Mouse (Mus musculus) hindbrain, postnatal 0 days (tissue): ENCODE results near the gene Nfib. TPM values are rescaled to one million over a fixed set of nuclear protein-coding genes. Genes with fewer than 3 reads are reported as not detected.
A peak's percentile ranks its signal among the peaks of the same experiment; 100 is the strongest.

Source experiments
- ATAC-seq: fragments of 200-750 bp; cut with Nextera tagmentation; 2 replicates; pipeline ENCODE4 v1.8.0; 2017; ENCODE audit warnings: mild to moderate bottlenecking, moderate TSS enrichment, moderate library complexity
- DNase-seq: peaks from one replicate; pipeline ENCODE4 v3.0.0-alpha.2; 2015; ENCODE audit warnings: low spot score
- H3K27ac ChIP-seq: fragments of 300-500 bp; sonication (generic); 2 replicates; pipeline ENCODE4 v1.5.1; 2014; ENCODE audit warnings: mild to moderate bottlenecking
- H3K27me3 ChIP-seq: fragments of 300-500 bp; sonication (generic); 2 replicates; pipeline ENCODE4 v1.6.1; 2014; ENCODE audit warnings: low read length, mixed read lengths; ENCODE audit not compliant: insufficient read depth
- H3K36me3 ChIP-seq: fragments of 300-500 bp; sonication (generic); 2 replicates; pipeline ENCODE4 v1.6.1; 2014; ENCODE audit warnings: low read length, mixed read lengths; ENCODE audit not compliant: insufficient read depth
- H3K4me1 ChIP-seq: fragments of 300-500 bp; sonication (generic); 2 replicates; pipeline ENCODE4 v1.6.1; 2014; ENCODE audit warnings: antibody characterized with exemption, low read length, mixed read lengths; ENCODE audit not compliant: insufficient read depth
- H3K4me2 ChIP-seq: fragments of 300-500 bp; sonication (generic); 2 replicates; pipeline ENCODE4 v1.6.1; 2014; ENCODE audit warnings: low read depth, mild to moderate bottlenecking, low read length, moderate library complexity, mixed read lengths
- H3K4me3 ChIP-seq: fragments of 300-500 bp; sonication (generic); 2 replicates; pipeline ENCODE4 v1.5.1; 2014; ENCODE audit warnings: low read length
- H3K9ac ChIP-seq: fragments of 300-500 bp; sonication (generic); replicated peaks from 2 replicates; pipeline ENCODE4 v1.6.1; 2014; ENCODE audit warnings: mild to moderate bottlenecking, low read length, moderate library complexity, mixed read lengths
- H3K9me3 ChIP-seq: fragments of 300-500 bp; sonication (generic); 2 replicates; pipeline ENCODE4 v1.6.1; 2016; ENCODE audit warnings: low read length, mixed read lengths
- CTCF ChIP-seq: IDR thresholded peaks from 2 replicates; pipeline ENCODE4 v1.5.1; 2016; ENCODE audit warnings: antibody characterized with exemption, control low read depth, low read depth
- WGBS: fragments of 180-500 bp; shearing (Covaris S2); extraction: QIAGEN DNeasy Blood & Tissue Kit; methylation state at CpG from one replicate; pipeline ENCODE4 v1.1.7; 2014; 5-methylcytosine and 5-hydroxymethylcytosine counted together
- polyA plus RNA-seq: library from polyadenylated mRNA; unstranded; fragments of >200 nt; fragmentation: Nextera tagmentation; extraction: Ambion mirVana; gene quantifications from 2 replicates; pipeline ENCODE4 v1.2.1, GENCODE M21; 2015
- total RNA-seq: library from RNA; depleted of rRNA; stranded (reverse); fragments of >200 nt; gene quantifications from 2 replicates; pipeline ENCODE4 v1.2.3, GENCODE M21; 2014

Nfib gene
- total and polyA plus RNA-seq, 2 experiments from 2014 or later = 69.8 to 112 TPM

- no peak overlapping the region for H3K27ac ChIP-seq
- no peak for ATAC-seq
Measured at GRCm38 (mm10) chr4:82702808-82703207, 2.7 kb downstream of the Nfib start.

GRCm38 (mm10) chr4:82699504-82699903 lies 6.0 kb downstream of the Nfib start:
- no peak for ATAC-seq
- H3K4me3 ChIP-seq = no peak overlapping the region
- H3K36me3 ChIP-seq = no peaks in the 10 kb centered on the region
- WGBS = 49% methylated on average over 11 of the region's 11 CpGs
- peak overlapping the region; percentile 2; the same call in 1 of the 2 replicates for H3K4me2 ChIP-seq
- 0 out of 2 replicates have a peak, but pooled peaks cover 3% of the 10 kb centered on the region for H3K4me1 ChIP-seq
- H3K27me3 ChIP-seq = no peaks in the 10 kb centered on the region
- no peak for DNase-seq
- H3K9ac ChIP-seq = no peak overlapping the region
- TF ChIP-seq CTCF = no peak
- no peaks in the 10 kb centered on the region for H3K9me3 ChIP-seq
- no peak overlapping the region for H3K27ac ChIP-seq

More at GRCm38 (mm10) chr4:82702808-82703207, 2.7 kb downstream of the Nfib start:
- Histone ChIP-seq H3K4me1 (peaks cover 9% of the 10 kb centered on the region), H3K27me3 (no peaks in the 10 kb centered on the region), H3K4me2 (no peak overlapping the region; the same call in 1 of the 2 replicates), H3K9ac (no peak overlapping the region), H3K4me3 (no peak overlapping the region), H3K36me3 (no peaks in the 10 kb centered on the region), H3K9me3 (no peaks in the 10 kb centered on the region)
- 69% methylated on average over 6 of the region's 6 CpGs for WGBS
- no peak for TF ChIP-seq CTCF
- no peak for DNase-seq

GRCm38 (mm10) chr4:82698616-82699015 lies 6.9 kb downstream of the Nfib start:
- Histone ChIP-seq H3K36me3 (no peaks in the 10 kb centered on the region), H3K27ac (no peak overlapping the region), H3K9ac (no peak overlapping the region), H3K4me1 (0 out of 2 replicates have a peak, but pooled peaks cover 3% of the 10 kb centered on the region), H3K4me3 (no peak overlapping the region), H3K4me2 (no peak overlapping the region), H3K9me3 (no peaks in the 10 kb centered on the region), H3K27me3 (no peaks in the 10 kb centered on the region)
- DNase-seq (no peak), ATAC-seq (no peak)
- WGBS = 84% methylated on average over 12 of the region's 12 CpGs
- TF ChIP-seq CTCF = no peak

- ATAC-seq (no peak), DNase-seq (peak; percentile 43)
Measured at GRCm38 (mm10) chr4:82697151-82697550, 8.4 kb downstream of the Nfib start.

GRCm38 (mm10) chr4:82695760-82696501 lies 9.6 kb downstream of the Nfib start:
- Histone ChIP-seq H3K4me3 (no peak overlapping the region), H3K9me3 (no peaks in the 10 kb centered on the region), H3K4me1 (0 out of 2 replicates have a peak, but pooled peaks cover 3% of the 10 kb centered on the region), H3K27ac (no peak overlapping the region), H3K9ac (no peak overlapping the region), H3K4me2 (no peak overlapping the region), H3K27me3 (no peaks in the 10 kb centered on the region), H3K36me3 (no peaks in the 10 kb centered on the region)
- TF ChIP-seq CTCF = no peak
- DNase-seq (no peak), ATAC-seq (no peak)
- WGBS = 69% methylated on average over 5 of the region's 5 CpGs

More at GRCm38 (mm10) chr4:82697151-82697550, 8.4 kb downstream of the Nfib start:
- TF ChIP-seq CTCF = no peak
- Histone ChIP-seq H3K4me2 (no peak overlapping the region), H3K4me3 (no peak overlapping the region), H3K27me3 (no peaks in the 10 kb centered on the region), H3K9ac (no peak overlapping the region), H3K36me3 (no peaks in the 10 kb centered on the region), H3K9me3 (no peaks in the 10 kb centered on the region), H3K4me1 (0 out of 2 replicates have a peak, but pooled peaks cover 3% of the 10 kb centered on the region), H3K27ac (no peak overlapping the region)
- 52% methylated on average over 6 of the region's 6 CpGs for WGBS

- no peak for ATAC-seq
- no peak overlapping the region for H3K9ac ChIP-seq
- 45% methylated on average over 3 of the region's 3 CpGs for WGBS
- no peaks in the 10 kb centered on the region for H3K9me3 ChIP-seq
- peaks cover 3% of the 10 kb centered on the region; the same call in 1 of the 2 replicates for H3K4me1 ChIP-seq
- no peak overlapping the region for H3K27ac ChIP-seq
- H3K4me3 ChIP-seq = no peak overlapping the region
- no peak overlapping the region for H3K4me2 ChIP-seq
- TF ChIP-seq CTCF = no peak
- no peaks in the 10 kb centered on the region for H3K27me3 ChIP-seq
- no peaks in the 10 kb centered on the region for H3K36me3 ChIP-seq
- DNase-seq = no peak
Measured at GRCm38 (mm10) chr4:82692009-82692326, 13.6 kb downstream of the Nfib start.
